Mouse (Mus musculus) heart, embryonic 12.5 days (tissue): Measurements from ENCODE around the gene Olfr646. TPM values are rescaled to one million over a fixed set of nuclear protein-coding genes. Genes with fewer than 3 reads are reported as not detected.

Experiments
- polyA plus RNA-seq: library from polyadenylated mRNA; unstranded; fragments of >200 nt; fragmentation: Nextera tagmentation; extraction: Ambion mirVana; gene quantifications from 2 replicates; pipeline ENCODE4 v1.2.1, GENCODE M21; 2016

Olfr646 gene
- polyA plus RNA-seq, 1 experiment from 2014 or later, result not detected

Other genes starting within 250 kb of the Olfr646 start
- not detected in 2 replicates for gene Olfr66, start 218.6 kb upstream of the Olfr646 start, polyA plus RNA-seq
- not detected in 2 replicates for gene Olfr64, start 210.4 kb upstream of the Olfr646 start, polyA plus RNA-seq
- gene Olfr65, start 201.4 kb upstream of the Olfr646 start, polyA plus RNA-seq, result not detected in 2 replicates
- gene Olfr631, start 176.0 kb upstream of the Olfr646 start, polyA plus RNA-seq, result not detected in 2 replicates
- not detected in 2 replicates for gene Olfr632, start 170.5 kb upstream of the Olfr646 start, polyA plus RNA-seq
- gene Olfr633, start 160.4 kb upstream of the Olfr646 start, polyA plus RNA-seq, result not detected in 2 replicates
- not detected in 2 replicates for gene Olfr635, start 133.7 kb upstream of the Olfr646 start, polyA plus RNA-seq
- gene Olfr638, start 106.1 kb upstream of the Olfr646 start, polyA plus RNA-seq, result 0.18 TPM in 1 of 2 replicates, not detected in the other
- gene Olfr639, start 87.6 kb upstream of the Olfr646 start, polyA plus RNA-seq, result 0.03 and 0.04 TPM in 2 replicates
- gene Olfr640, start 79.3 kb upstream of the Olfr646 start, polyA plus RNA-seq, result not detected in 2 replicates
- gene Olfr641, start 69.4 kb upstream of the Olfr646 start, polyA plus RNA-seq, result not detected in 2 replicates
- not detected in 2 replicates for gene Olfr642, start 52.2 kb upstream of the Olfr646 start, polyA plus RNA-seq
- not detected in 2 replicates for gene 4930516K23Rik, start 43.4 kb upstream of the Olfr646 start, polyA plus RNA-seq
- not detected in 2 replicates for gene Olfr644, start 33.0 kb upstream of the Olfr646 start, polyA plus RNA-seq
- gene Olfr645, start 19.4 kb upstream of the Olfr646 start, polyA plus RNA-seq, result not detected in 2 replicates
- gene Ubqln5, start 25.0 kb downstream of the Olfr646 start, polyA plus RNA-seq, result not detected in 2 replicates
- gene Olfr643, start 32.5 kb downstream of the Olfr646 start, polyA plus RNA-seq, result not detected in 2 replicates
- not detected in 2 replicates for gene Ubqln3, start 38.4 kb downstream of the Olfr646 start, polyA plus RNA-seq
- gene Ubqlnl, start 45.7 kb downstream of the Olfr646 start, polyA plus RNA-seq, result not detected in 2 replicates
- not detected in 2 replicates for gene Olfm5, start 60.0 kb downstream of the Olfr646 start, polyA plus RNA-seq
- gene Olfr648, start 78.5 kb downstream of the Olfr646 start, polyA plus RNA-seq, result 0.28 and 0.32 TPM in 2 replicates
- gene Olfr649, start 91.1 kb downstream of the Olfr646 start, polyA plus RNA-seq, result not detected in 2 replicates
- 7.6 and 7.7 TPM in 2 replicates for gene Trim6, start 113.9 kb downstream of the Olfr646 start, polyA plus RNA-seq
- gene Trim34a, start 139.6 kb downstream of the Olfr646 start, polyA plus RNA-seq, result 2.4 TPM in 2 replicates
- 0.53 and 0.64 TPM in 2 replicates for gene Trim5, start 183.2 kb downstream of the Olfr646 start, polyA plus RNA-seq
- gene Trim12a, start 210.6 kb downstream of the Olfr646 start, polyA plus RNA-seq, result 10.0 and 11.8 TPM in 2 replicates
- 0.17 TPM in 1 of 2 replicates, not detected in the other for gene Trim34b, start 224.6 kb downstream of the Olfr646 start, polyA plus RNA-seq
- gene Trim12c, start 248.5 kb downstream of the Olfr646 start, polyA plus RNA-seq, result 2.3 and 2.4 TPM in 2 replicates